Mouse (Mus musculus): ENCODE measurements around the gene Gm21972. TPM values are rescaled to one million over a fixed set of nuclear protein-coding genes. Genes with fewer than 3 reads are reported as not detected.

Gene Gm21972
- polyA plus RNA-seq, 1 experiment from 2014 or later: not detected

GRCm38 (mm10) chr1:86147557-86147956 lies 14.1 kb downstream of the Gm21972 start:
- no peak overlapping the region for H3K27ac ChIP-seq
- H3K27me3 ChIP-seq: no peaks in the 10 kb centered on the region
- no peak overlapping the region for H3K9ac ChIP-seq
- H3K4me3 ChIP-seq: no peak overlapping the region
- WGBS: 81% methylated on average over 5 of the region's 5 CpGs
- H3K36me3 ChIP-seq: peaks cover 8% of the 10 kb centered on the region; the same call in 1 of the 2 replicates
- ATAC-seq (ENCODE audit: insufficient number of reproducible peaks, insufficient read depth, low FRiP score, low TSS enrichment, low read depth): no peak
- H3K4me2 ChIP-seq: no peak overlapping the region
- no peaks in the 10 kb centered on the region for H3K9me3 ChIP-seq
- H3K4me1 ChIP-seq: no peaks in the 10 kb centered on the region

GRCm38 (mm10) chr1:86148161-86148560 lies 14.7 kb downstream of the Gm21972 start:
- H3K9me3 ChIP-seq: no peaks in the 10 kb centered on the region
- H3K36me3 ChIP-seq: peaks cover 2% of the 10 kb centered on the region; the same call in 1 of the 2 replicates
- no peak overlapping the region for H3K9ac ChIP-seq
- 76% methylated on average over 9 of the region's 9 CpGs for whole genome bisulfite sequencing
- no peak for ATAC-seq (ENCODE audit: insufficient number of reproducible peaks, insufficient read depth, low FRiP score, low TSS enrichment, low read depth)
- H3K27ac ChIP-seq: no peak overlapping the region
- H3K4me3 ChIP-seq: no peak overlapping the region
- no peak overlapping the region for H3K4me2 ChIP-seq
- H3K27me3 ChIP-seq: no peaks in the 10 kb centered on the region
- no peaks in the 10 kb centered on the region for H3K4me1 ChIP-seq

GRCm38 (mm10) chr1:86150929-86151328 lies 17.5 kb downstream of the Gm21972 start:
- no peak for ATAC-seq (ENCODE audit: insufficient number of reproducible peaks, insufficient read depth, low FRiP score, low TSS enrichment, low read depth)
- Histone ChIP-seq H3K4me1 (peaks cover 11% of the 10 kb centered on the region), H3K27ac (no peak overlapping the region), H3K4me3 (no peak overlapping the region), H3K36me3 (no peaks in the 10 kb centered on the region), H3K9ac (no peak overlapping the region), H3K27me3 (no peaks in the 10 kb centered on the region), H3K9me3 (no peaks in the 10 kb centered on the region), H3K4me2 (no peak overlapping the region)
- 75% methylated on average over 6 of the region's 6 CpGs for WGBS

DNA sequence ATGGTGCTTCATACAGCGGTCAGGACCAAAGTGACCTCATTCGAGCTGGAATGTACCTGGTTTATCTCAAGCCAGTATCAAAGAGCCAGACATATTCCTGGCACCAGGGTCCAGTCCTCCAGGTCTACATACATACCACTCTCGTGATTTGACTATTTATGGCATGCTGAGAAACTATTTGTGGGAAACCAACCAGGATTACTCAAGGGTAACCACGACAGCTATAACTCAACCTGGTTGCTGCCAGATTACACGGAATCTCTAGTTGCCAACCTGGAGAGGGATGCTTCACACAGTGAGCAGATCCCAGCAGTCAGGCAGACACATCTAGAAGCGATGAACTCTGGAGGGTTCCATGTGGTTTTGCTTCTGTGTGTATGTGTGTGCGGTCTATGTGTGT lies 17.9 kb downstream of the Gm21972 start:
- H3K27ac ChIP-seq: no peak overlapping the region
- H3K4me1 ChIP-seq: peaks cover 15% of the 10 kb centered on the region
- 85% methylated on average over 7 of the region's 7 CpGs for WGBS
- H3K36me3 ChIP-seq: no peaks in the 10 kb centered on the region
- H3K27me3 ChIP-seq: no peaks in the 10 kb centered on the region
- H3K4me2 ChIP-seq: no peak overlapping the region
- H3K4me3 ChIP-seq: no peak overlapping the region
- H3K9ac ChIP-seq: no peak overlapping the region
- no peak for ATAC-seq (ENCODE audit: insufficient number of reproducible peaks, insufficient read depth, low FRiP score, low TSS enrichment, low read depth)
- no peaks in the 10 kb centered on the region for H3K9me3 ChIP-seq

GRCm38 (mm10) chr1:86152618-86153017 lies 19.2 kb downstream of the Gm21972 start:
- H3K4me2 ChIP-seq: no peak overlapping the region
- no peak overlapping the region for H3K27ac ChIP-seq
- 88% methylated on average over 1 of the region's 1 CpGs for WGBS
- no peak overlapping the region for H3K9ac ChIP-seq
- H3K36me3 ChIP-seq: 0 out of 2 replicates have a peak, but pooled peaks cover 3% of the 10 kb centered on the region
- H3K27me3 ChIP-seq: no peaks in the 10 kb centered on the region
- ATAC-seq (ENCODE audit: insufficient number of reproducible peaks, insufficient read depth, low FRiP score, low TSS enrichment, low read depth): no peak
- no peak overlapping the region for H3K4me3 ChIP-seq
- H3K4me1 ChIP-seq: peaks cover 15% of the 10 kb centered on the region
- no peaks in the 10 kb centered on the region for H3K9me3 ChIP-seq

- peak within 1 kb of the TSS; percentile 81 for H3K4me3 ChIP-seq
- no peaks in the 10 kb centered on the region for H3K9me3 ChIP-seq
- peak within 1 kb of the TSS; percentile 73 for H3K4me2 ChIP-seq
- H3K27me3 ChIP-seq: no peaks in the 10 kb centered on the region
- H3K27ac ChIP-seq: peak within 1 kb of the TSS; percentile 89
- 3% methylated on average over 40 of the region's 40 CpGs for WGBS
- ATAC-seq (ENCODE audit: insufficient number of reproducible peaks, insufficient read depth, low FRiP score, low TSS enrichment, low read depth): peak; percentile 99
- peak within 1 kb of the TSS; percentile 85 for H3K9ac ChIP-seq
- 0 out of 2 replicates have a peak, but pooled peaks cover 6% of the 10 kb centered on the region for H3K36me3 ChIP-seq
- peaks cover 15% of the 10 kb centered on the region for H3K4me1 ChIP-seq
Measured at GRCm38 (mm10) chr1:86154133-86154823, 20.8 kb downstream of the Gm21972 start, which contains the start of gene Armc9. Gene Armc9, plus strand, starts transcription at chr1:86154780.

GRCm38 (mm10) chr1:86154824-86155164 lies 21.4 kb downstream of the Gm21972 start:
- H3K27me3 ChIP-seq: no peaks in the 10 kb centered on the region
- WGBS: 0% methylated on average over 18 of the region's 18 CpGs
- peak overlapping the region; percentile 85 for H3K9ac ChIP-seq
- H3K4me3 ChIP-seq: peak overlapping the region; percentile 81
- H3K27ac ChIP-seq: peak overlapping the region; percentile 89; the same call in 1 of the 2 replicates
- no peaks in the 10 kb centered on the region for H3K9me3 ChIP-seq
- ATAC-seq (ENCODE audit: insufficient number of reproducible peaks, insufficient read depth, low FRiP score, low TSS enrichment, low read depth): no peak; the same call in 1 of the 2 replicates
- peak overlapping the region; percentile 73 for H3K4me2 ChIP-seq
- peaks cover 15% of the 10 kb centered on the region for H3K4me1 ChIP-seq
- H3K36me3 ChIP-seq: 0 out of 2 replicates have a peak, but pooled peaks cover 6% of the 10 kb centered on the region

DNA sequence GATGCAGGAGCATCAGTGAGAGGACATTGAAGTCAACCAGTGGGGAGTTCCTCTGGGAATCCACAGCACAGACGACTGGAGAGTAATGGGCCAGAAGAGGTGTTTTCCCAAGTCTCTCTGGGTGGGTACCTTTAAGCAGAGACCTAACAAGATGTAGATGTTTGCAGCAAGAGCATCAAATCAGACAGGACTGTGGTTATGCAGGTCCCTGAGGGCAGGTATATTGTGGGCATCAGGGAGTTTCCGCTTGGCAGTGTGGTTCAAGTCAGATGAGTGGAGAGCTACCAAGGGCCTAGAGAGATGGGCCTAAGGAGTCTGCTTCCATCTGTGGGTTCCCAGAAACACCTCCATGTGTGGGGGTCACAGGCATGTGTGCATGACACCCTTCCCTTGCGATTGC lies 22.6 kb downstream of the Gm21972 start:
- Histone ChIP-seq H3K27ac (no peak overlapping the region), H3K27me3 (no peaks in the 10 kb centered on the region), H3K9me3 (no peaks in the 10 kb centered on the region), H3K36me3 (peaks cover 18% of the 10 kb centered on the region), H3K4me3 (no peak overlapping the region), H3K9ac (peak overlapping the region; percentile 85), H3K4me1 (peaks cover 15% of the 10 kb centered on the region), H3K4me2 (peak overlapping the region; percentile 73; the same call in 1 of the 2 replicates)
- no peak for ATAC-seq (ENCODE audit: insufficient number of reproducible peaks, insufficient read depth, low FRiP score, low TSS enrichment, low read depth)
- 83% methylated on average over 3 of the region's 3 CpGs for whole genome bisulfite sequencing

DNA sequence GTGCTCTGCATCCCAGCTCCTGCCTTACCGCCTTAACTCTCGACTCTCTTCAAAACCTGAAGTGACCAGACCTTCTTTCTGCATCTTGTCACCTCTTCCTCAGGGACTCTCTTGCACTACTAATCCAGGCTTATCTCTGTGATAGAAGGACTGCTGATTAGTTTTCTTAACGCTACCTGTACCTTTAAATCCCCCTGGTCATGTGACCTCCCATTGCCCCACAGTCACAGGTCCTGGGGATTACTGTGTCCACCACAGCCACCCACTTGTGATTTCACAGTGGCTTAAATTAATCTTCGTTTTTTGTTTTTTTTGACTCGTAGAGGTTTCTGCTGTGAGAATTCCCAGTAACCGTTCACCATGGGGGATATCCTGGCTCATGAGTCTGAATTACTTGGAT lies 23.2 kb downstream of the Gm21972 start:
- WGBS: 82% methylated on average over 6 of the region's 6 CpGs
- no peak overlapping the region for H3K9ac ChIP-seq
- no peak overlapping the region for H3K4me3 ChIP-seq
- peaks cover 15% of the 10 kb centered on the region for H3K4me1 ChIP-seq
- H3K4me2 ChIP-seq: no peak overlapping the region
- ATAC-seq (ENCODE audit: insufficient number of reproducible peaks, insufficient read depth, low FRiP score, low TSS enrichment, low read depth): no peak
- no peak overlapping the region for H3K27ac ChIP-seq
- H3K9me3 ChIP-seq: no peaks in the 10 kb centered on the region
- peaks cover 24% of the 10 kb centered on the region for H3K36me3 ChIP-seq
- no peaks in the 10 kb centered on the region for H3K27me3 ChIP-seq

- 86% methylated on average over 6 of the region's 6 CpGs for WGBS
- peaks cover 52% of the 10 kb centered on the region for H3K36me3 ChIP-seq
Measured at GRCm38 (mm10) chr1:86160059-86160458, 26.6 kb downstream of the Gm21972 start.

DNA sequence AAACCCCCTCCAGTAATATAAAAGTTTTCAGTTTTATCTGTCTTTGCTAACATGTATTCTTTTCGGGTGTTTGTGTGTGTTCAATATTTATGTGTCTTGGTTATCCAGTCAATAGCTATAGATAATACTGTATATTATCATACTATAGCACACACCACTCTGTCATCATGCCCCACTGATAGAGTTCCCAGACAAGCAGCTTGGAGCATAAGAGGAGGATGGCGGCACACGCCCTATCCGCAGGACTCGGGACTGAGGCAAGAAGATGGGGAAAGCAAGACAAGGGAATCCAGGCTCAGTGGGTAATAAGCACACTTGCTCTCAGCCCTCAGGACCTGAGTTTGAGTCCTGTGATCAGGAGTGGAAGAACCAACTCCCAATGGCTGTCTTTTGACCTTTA lies 27.0 kb downstream of the Gm21972 start:
- Histone ChIP-seq H3K27ac (no peak overlapping the region), H3K9me3 (no peaks in the 10 kb centered on the region), H3K27me3 (no peaks in the 10 kb centered on the region), H3K4me2 (no peak overlapping the region), H3K36me3 (peaks cover 52% of the 10 kb centered on the region), H3K9ac (no peak overlapping the region), H3K4me1 (peaks cover 8% of the 10 kb centered on the region), H3K4me3 (no peak overlapping the region)
- ATAC-seq (ENCODE audit: insufficient number of reproducible peaks, insufficient read depth, low FRiP score, low TSS enrichment, low read depth): no peak
- 93% methylated on average over 5 of the region's 5 CpGs for WGBS

More at GRCm38 (mm10) chr1:86160059-86160458, 26.6 kb downstream of the Gm21972 start:
- Histone ChIP-seq H3K4me1 (peaks cover 13% of the 10 kb centered on the region), H3K9me3 (no peaks in the 10 kb centered on the region), H3K27me3 (no peaks in the 10 kb centered on the region), H3K4me3 (no peak overlapping the region), H3K9ac (no peak overlapping the region), H3K27ac (no peak overlapping the region), H3K4me2 (no peak overlapping the region)
- ATAC-seq (ENCODE audit: insufficient number of reproducible peaks, insufficient read depth, low FRiP score, low TSS enrichment, low read depth): no peak

DNA sequence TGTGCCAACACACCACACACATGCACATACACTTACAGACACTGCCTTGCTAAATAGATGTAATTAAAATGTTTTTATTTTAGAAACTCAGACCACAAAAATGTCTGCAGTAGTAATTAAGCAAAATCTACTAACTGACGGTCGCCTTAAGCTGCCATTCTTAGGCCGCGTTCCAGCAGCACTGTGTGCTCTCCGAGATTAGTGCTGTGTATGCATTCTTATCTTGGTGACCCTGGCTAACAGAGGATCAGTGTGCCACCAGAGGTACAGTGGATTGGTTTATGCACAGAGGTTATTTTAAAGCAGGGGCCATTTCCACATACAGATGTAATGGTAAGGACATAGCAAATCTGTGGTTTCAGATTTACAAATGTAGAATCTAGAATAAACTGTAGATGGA lies 27.6 kb downstream of the Gm21972 start:
- Histone ChIP-seq H3K27ac (no peak overlapping the region), H3K9me3 (no peaks in the 10 kb centered on the region), H3K4me1 (peaks cover 3% of the 10 kb centered on the region; the same call in 1 of the 2 replicates), H3K36me3 (peaks cover 56% of the 10 kb centered on the region), H3K27me3 (no peaks in the 10 kb centered on the region), H3K9ac (no peak overlapping the region), H3K4me2 (no peak overlapping the region), H3K4me3 (no peak overlapping the region)
- no peak for ATAC-seq (ENCODE audit: insufficient number of reproducible peaks, insufficient read depth, low FRiP score, low TSS enrichment, low read depth)
- WGBS: 93% methylated on average over 5 of the region's 5 CpGs
